Mouse (Mus musculus): ENCODE data around the gene Hoxb6.

Gene Hoxb6

GRCm38 (mm10) chr11:96281396-96281795 lies 10.9 kb upstream of the Hoxb6 start:
- Histone ChIP-seq H3K36me3 (ENCODE audit: insufficient read depth, low read length) (no peaks in the 10 kb centered on the region), H3K4me3 (replicated peaks; ENCODE audit: low read length) (no peak overlapping the region), H3K4me1 (replicated peaks; ENCODE audit: low read depth, low read length) (peaks cover 57% of the 10 kb centered on the region), H3K9me3 (ENCODE audit: low read length) (no peaks in the 10 kb centered on the region), H3K27me3 (ENCODE audit: insufficient read depth, low read length) (peaks cover 95% of the 10 kb centered on the region)
- no peak for TF ChIP-seq POU5F1 (IDR thresholded peaks at IDR 0.05; ENCODE audit: borderline replicate concordance, low read length)
- TF ChIP-seq CTCF (conservative IDR thresholded peaks at IDR 0.05; ENCODE audit: low read length) = no peak
- TF ChIP-seq NANOG (IDR thresholded peaks at IDR 0.05; ENCODE audit: borderline replicate concordance, low read length) = no peak

DNA sequence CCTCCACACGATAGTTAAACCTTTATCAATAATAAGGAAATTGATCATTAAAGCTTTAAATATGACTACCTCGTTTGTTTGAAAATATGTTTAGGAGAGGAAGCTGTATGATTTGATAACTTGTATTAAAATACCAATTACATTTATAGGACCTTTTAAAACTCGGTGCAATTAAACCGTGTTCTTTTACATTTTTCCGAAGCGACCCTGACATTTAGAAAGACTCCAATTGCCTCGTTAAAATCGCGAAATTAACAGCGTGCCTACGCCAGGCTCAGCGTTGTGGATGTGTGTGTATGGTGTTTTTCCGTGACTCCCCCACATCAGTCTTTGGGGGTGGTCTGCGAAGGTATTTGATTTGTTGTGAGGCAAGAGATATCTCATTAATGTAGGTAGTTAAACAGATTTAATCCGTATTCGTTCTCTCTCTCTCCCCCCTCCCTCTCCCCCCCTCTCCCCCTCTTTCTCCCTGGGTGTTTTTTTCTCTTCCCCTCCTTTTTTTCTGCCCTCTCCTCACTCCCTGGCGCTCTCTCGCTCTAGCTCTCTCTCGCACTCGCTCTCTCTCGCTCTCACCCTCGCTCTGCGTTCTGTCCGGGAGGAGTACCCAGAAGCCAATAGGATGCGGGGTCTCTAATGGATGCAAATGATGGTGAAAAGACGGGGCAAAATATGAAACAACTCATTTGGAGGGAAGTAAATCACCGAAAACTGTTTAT lies 10.3 kb upstream of the Hoxb6 start, which contains the start of gene Hoxb8:
Gene Hoxb8 (plus strand): TSS at position 51 of the 716 bp plus-strand sequence.
- no peak for TF ChIP-seq NANOG (IDR thresholded peaks at IDR 0.05; ENCODE audit: borderline replicate concordance, low read length)
- TF ChIP-seq CTCF (conservative IDR thresholded peaks at IDR 0.05; ENCODE audit: low read length) = no peak
- no peak for TF ChIP-seq POU5F1 (IDR thresholded peaks at IDR 0.05; ENCODE audit: borderline replicate concordance, low read length)
- 0 out of 2 replicates have a peak within 1 kb of the TSS, but pooled peaks have one; percentile 7 for H3K4me3 ChIP-seq (replicated peaks; ENCODE audit: low read length)
- no peaks in the 10 kb centered on the region for H3K36me3 ChIP-seq (ENCODE audit: insufficient read depth, low read length)
- peaks cover 57% of the 10 kb centered on the region for H3K4me1 ChIP-seq (replicated peaks; ENCODE audit: low read depth, low read length)
- peaks cover 95% of the 10 kb centered on the region for H3K27me3 ChIP-seq (ENCODE audit: insufficient read depth, low read length)
- H3K9me3 ChIP-seq (ENCODE audit: low read length) = no peaks in the 10 kb centered on the region

GRCm38 (mm10) chr11:96282795-96283430 lies 9.4 kb upstream of the Hoxb6 start:
- no peak for TF ChIP-seq CTCF (conservative IDR thresholded peaks at IDR 0.05; ENCODE audit: low read length)
- TF ChIP-seq NANOG (IDR thresholded peaks at IDR 0.05; ENCODE audit: borderline replicate concordance, low read length) = no peak
- TF ChIP-seq POU5F1 (IDR thresholded peaks at IDR 0.05; ENCODE audit: borderline replicate concordance, low read length) = no peak

GRCm38 (mm10) chr11:96284041-96284749 lies 8.1 kb upstream of the Hoxb6 start:
- H3K27me3 ChIP-seq (ENCODE audit: insufficient read depth, low read length) = peaks cover 98% of the 10 kb centered on the region
- peak overlapping the region; percentile 41 for H3K4me3 ChIP-seq (replicated peaks; ENCODE audit: low read length)
- H3K36me3 ChIP-seq (ENCODE audit: insufficient read depth, low read length) = no peaks in the 10 kb centered on the region
- no peak for TF ChIP-seq NANOG (IDR thresholded peaks at IDR 0.05; ENCODE audit: borderline replicate concordance, low read length)
- no peak for TF ChIP-seq POU5F1 (IDR thresholded peaks at IDR 0.05; ENCODE audit: borderline replicate concordance, low read length)
- H3K9me3 ChIP-seq (ENCODE audit: low read length) = no peaks in the 10 kb centered on the region
- peaks cover 55% of the 10 kb centered on the region for H3K4me1 ChIP-seq (replicated peaks; ENCODE audit: low read depth, low read length)

More at GRCm38 (mm10) chr11:96282795-96283430, 9.4 kb upstream of the Hoxb6 start:
- peaks cover 58% of the 10 kb centered on the region for H3K4me1 ChIP-seq (replicated peaks; ENCODE audit: low read depth, low read length)
- H3K4me3 ChIP-seq (replicated peaks; ENCODE audit: low read length) = peak overlapping the region; percentile 41
- H3K36me3 ChIP-seq (ENCODE audit: insufficient read depth, low read length) = no peaks in the 10 kb centered on the region
- H3K27me3 ChIP-seq (ENCODE audit: insufficient read depth, low read length) = peaks cover 95% of the 10 kb centered on the region
- H3K9me3 ChIP-seq (ENCODE audit: low read length) = no peaks in the 10 kb centered on the region

- Histone ChIP-seq H3K4me3 (replicated peaks; ENCODE audit: low read length) (peak overlapping the region; percentile 41), H3K36me3 (ENCODE audit: insufficient read depth, low read length) (no peaks in the 10 kb centered on the region), H3K9me3 (ENCODE audit: low read length) (no peaks in the 10 kb centered on the region), H3K4me1 (replicated peaks; ENCODE audit: low read depth, low read length) (peaks cover 47% of the 10 kb centered on the region), H3K27me3 (ENCODE audit: insufficient read depth, low read length) (peaks cover 98% of the 10 kb centered on the region)
- TF ChIP-seq CTCF (conservative IDR thresholded peaks at IDR 0.05; ENCODE audit: low read length) (no peak), POU5F1 (IDR thresholded peaks at IDR 0.05; ENCODE audit: borderline replicate concordance, low read length) (no peak), NANOG (IDR thresholded peaks at IDR 0.05; ENCODE audit: borderline replicate concordance, low read length) (no peak)
Observed at GRCm38 (mm10) chr11:96284774-96285734, 7.2 kb upstream of the Hoxb6 start.

GRCm38 (mm10) chr11:96285771-96286738 lies 6.2 kb upstream of the Hoxb6 start, which contains the start of gene Hoxb7:
TSS of gene Hoxb7 (plus strand) at chr11:96286623.
- Histone ChIP-seq H3K9me3 (ENCODE audit: low read length) (no peaks in the 10 kb centered on the region), H3K27me3 (ENCODE audit: insufficient read depth, low read length) (peaks cover 98% of the 10 kb centered on the region), H3K36me3 (ENCODE audit: insufficient read depth, low read length) (no peaks in the 10 kb centered on the region), H3K4me1 (replicated peaks; ENCODE audit: low read depth, low read length) (peaks cover 47% of the 10 kb centered on the region), H3K4me3 (replicated peaks; ENCODE audit: low read length) (peak within 1 kb of the TSS; percentile 74)
- TF ChIP-seq POU5F1 (IDR thresholded peaks at IDR 0.05; ENCODE audit: borderline replicate concordance, low read length) (no peak), CTCF (conservative IDR thresholded peaks at IDR 0.05; ENCODE audit: low read length) (no peak)

Measured in E14TG2a.4 (cell line).